20 mouse cellular contexts compared by ENCODE assay signal in the genomic region with DNA sequence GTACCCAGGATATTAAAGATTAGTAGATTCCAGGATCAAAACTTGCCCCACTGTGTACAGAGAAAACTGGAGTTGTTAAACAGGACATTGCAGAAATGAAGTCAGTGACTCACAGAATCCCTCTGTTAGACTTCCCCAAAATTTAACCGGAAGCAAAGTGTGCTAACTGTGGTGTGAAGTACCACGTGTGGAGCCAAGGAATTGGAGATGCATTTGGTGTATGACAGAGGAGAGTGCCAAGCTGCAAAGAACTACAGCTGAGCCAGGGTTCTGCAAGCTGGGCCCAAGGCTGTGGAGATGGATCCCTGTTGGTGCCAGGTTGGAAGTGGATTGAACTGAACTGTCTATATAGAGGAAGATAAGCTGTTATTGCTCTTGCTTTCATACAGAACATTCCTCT. TPM values are rescaled to one million over a fixed set of nuclear protein-coding genes. Genes with fewer than 3 reads are reported as not detected.
DNase-seq lines count a peak whose midpoint lies in the region; ATAC-seq lines count a peak whose summit lies in the region.
"Had no signal": no experiment of that assay in that cellular context is flagged by ENCODE, and none has a peak within 500 bp of the region (broad histone marks: within the 10 kb centered on the region; RNA-seq: fewer than 3 reads in every experiment).

No protein-coding gene starts in this region.

- ATAC-seq in frontal cortex, adult (ENCODE audit: low TSS enrichment) = peak; percentile 78
- peak; percentile 76 for ATAC-seq in granulocyte monocyte progenitor cell, adult 5-6 weeks (replicated peaks; ENCODE audit: poor library complexity, severe bottlenecking)
- peak; percentile 73 for ATAC-seq in monocyte, adult 5-6 weeks (replicated peaks; ENCODE audit: insufficient number of reproducible peaks, low FRiP score, low TSS enrichment, poor library complexity, severe bottlenecking)
- ATAC-seq: forebrain, embryonic 14.5 days had no signal

- DNase-seq in frontal cortex, postnatal 25 days (ENCODE audit: low spot score in 2 of 2) = no peak
- DNase-seq in lung, postnatal 25 days (ENCODE audit: low spot score) = peak; percentile 25
- no peak for DNase-seq in lung, postnatal 4 days
- DNase-seq in adrenal gland, postnatal 10 days = no peak
- DNase-seq in gastrocnemius, postnatal 25 days = no peak
- DNase-seq: adrenal gland, postnatal 36 days; cerebellum, adult 8-10 months; gastrocnemius, adult 2 months; kidney, adult 11 months; layer of hippocampus, postnatal 36 days; thymus, postnatal 14 days had no signal

RNA-seq across cellular contexts. Expression of gene Agr3, which starts 36.0 kb away (rescaled TPM):
- not detected in 2 replicates for total RNA-seq in granulocyte monocyte progenitor cell, adult 5-6 weeks (2014; fragmentation: Nextera tagmentation)
- not detected in 2 replicates for total RNA-seq in granulocyte monocyte progenitor cell, adult 5-6 weeks (2017)
- total RNA-seq in monocyte, adult 5-6 weeks (2017) = not detected in 3 replicates
- total RNA-seq in adrenal gland, postnatal 10 days (2021) = not detected
- not detected for total RNA-seq in gastrocnemius, postnatal 25 days (2021)
- total RNA-seq: adrenal gland, postnatal 36 days; CH12.LX; gastrocnemius, adult 2 months; heart, adult 8-10 months; layer of hippocampus, adult 2 months; layer of hippocampus, postnatal 36 days; left cerebral cortex, postnatal 14 days; MEL had no signal
